Mouse (Mus musculus) heart, embryonic 14.5 days (tissue): ENCODE measurements at regions not wholly inside any gene's neighbourhood (a gene's known extent, or its start where the extent isn't known, plus 50 kb on each side); places are given as distances from the start of the nearest gene placed in this dataset.
A peak's percentile ranks its signal among the peaks of the same experiment; 100 is the strongest.

ENCODE experiments used
- ATAC-seq: fragments of 200-750 bp; cut with Nextera tagmentation; 2 replicates; pipeline ENCODE4 v1.8.0; 2017; ENCODE audit warnings: low read depth, moderate TSS enrichment; ENCODE audit not compliant: insufficient number of reproducible peaks, insufficient read depth, low FRiP score
- H3K27ac ChIP-seq, 2 experiments: fragments of 200-500 bp in 1 of 2; fragments of 300-500 bp in 1 of 2; sonication (generic) in 1 of 2; replicated peaks in 1 of 2; 2 replicates each; pipeline ENCODE4 v1.5.1; 2012 to 2014; ENCODE audit warnings: low read depth in 2 of 2, low read length in 2 of 2, control low read depth in 1 of 2, mild to moderate bottlenecking in 1 of 2, mixed read lengths in 1 of 2; ENCODE audit not compliant: control insufficient read depth in 1 of 2, insufficient read depth in 1 of 2
- H3K27me3 ChIP-seq: fragments of 300-500 bp; sonication (generic); 2 replicates; pipeline ENCODE4 v1.6.1; 2014; ENCODE audit warnings: mild to moderate bottlenecking, low read length, control low read depth; ENCODE audit not compliant: control insufficient read depth, insufficient read depth
- H3K36me3 ChIP-seq: fragments of 300-500 bp; sonication (generic); 2 replicates; pipeline ENCODE4 v1.6.1; 2014; ENCODE audit warnings: mild to moderate bottlenecking, control low read depth, low read length, mixed read lengths; ENCODE audit not compliant: control insufficient read depth, insufficient read depth
- H3K4me1 ChIP-seq, 2 experiments: fragments of 200-500 bp in 1 of 2; fragments of 300-500 bp in 1 of 2; sonication (generic) in 1 of 2; 2 replicates each; pipeline ENCODE4 v1.6.1; 2012 to 2014; ENCODE audit warnings: low read length in 2 of 2, control low read depth in 1 of 2, mixed read lengths in 1 of 2; ENCODE audit not compliant: control insufficient read depth in 2 of 2, insufficient read depth in 2 of 2
- H3K4me2 ChIP-seq: fragments of 300-500 bp; sonication (generic); 2 replicates; pipeline ENCODE4 v1.6.1; 2014; ENCODE audit warnings: mild to moderate bottlenecking, low read length
- H3K4me3 ChIP-seq, 2 experiments: fragments of 200-500 bp in 1 of 2; fragments of 300-500 bp in 1 of 2; sonication (generic) in 1 of 2; 2 replicates each; pipeline ENCODE4 v1.5.1; 2012 to 2014; ENCODE audit warnings: low read length in 2 of 2, mild to moderate bottlenecking in 2 of 2, control low read depth in 1 of 2, low read depth in 1 of 2, moderate library complexity in 1 of 2; ENCODE audit not compliant: control insufficient read depth in 1 of 2, insufficient read depth in 1 of 2
- H3K9ac ChIP-seq: fragments of 300-500 bp; sonication (generic); 2 replicates; pipeline ENCODE4 v1.6.1; 2014; ENCODE audit warnings: mild to moderate bottlenecking, low read length
- H3K9me3 ChIP-seq: fragments of 300-500 bp; sonication (generic); 2 replicates; pipeline ENCODE4 v1.6.1; 2016; ENCODE audit warnings: low read length, control low read depth; ENCODE audit not compliant: control insufficient read depth
- WGBS: fragments of 180-500 bp; shearing (Covaris S2); extraction: QIAGEN DNeasy Blood & Tissue Kit; methylation state at CpG from one replicate; pipeline ENCODE4 v1.1.7; 2014; 5-methylcytosine and 5-hydroxymethylcytosine counted together

- no peak overlapping the region for H3K27ac ChIP-seq
- 73% methylated on average over 3 of the region's 3 CpGs for WGBS
- no peak overlapping the region for H3K4me2 ChIP-seq
- no peak for ATAC-seq
- H3K9me3 ChIP-seq, result no peaks in the 10 kb centered on the region
- no peaks in the 10 kb centered on the region for H3K36me3 ChIP-seq
- no peak overlapping the region for H3K9ac ChIP-seq
- H3K4me1 ChIP-seq, result no peaks in the 10 kb centered on the region
- H3K4me3 ChIP-seq, result no peak overlapping the region
- H3K27me3 ChIP-seq, result no peaks in the 10 kb centered on the region
These were observed 486.6 kb upstream of the Tbc1d2b start for GRCm38 (mm10) chr9:90757175-90757574.

GRCm38 (mm10) chr9:90774296-90774695, 503.7 kb upstream of the Tbc1d2b start:
- no peaks in the 10 kb centered on the region for H3K4me1 ChIP-seq
- H3K4me3 ChIP-seq, result no peak overlapping the region
- no peak overlapping the region for H3K4me2 ChIP-seq
- no peak for ATAC-seq
- no peak overlapping the region for H3K27ac ChIP-seq
- H3K36me3 ChIP-seq, result no peaks in the 10 kb centered on the region
- H3K27me3 ChIP-seq, result no peaks in the 10 kb centered on the region
- no peaks in the 10 kb centered on the region for H3K9me3 ChIP-seq
- no peak overlapping the region for H3K9ac ChIP-seq
- 39% methylated on average over 1 of the region's 1 CpGs for WGBS

GRCm38 (mm10) chr9:90789545-90789944, 518.9 kb upstream of the Tbc1d2b start:
- no peak for ATAC-seq
- H3K27ac ChIP-seq, result no peak overlapping the region
- no peak overlapping the region for H3K9ac ChIP-seq
- no peaks in the 10 kb centered on the region for H3K36me3 ChIP-seq
- no peak overlapping the region for H3K4me3 ChIP-seq
- no peaks in the 10 kb centered on the region for H3K4me1 ChIP-seq
- H3K27me3 ChIP-seq, result no peaks in the 10 kb centered on the region
- no peak overlapping the region for H3K4me2 ChIP-seq
- no peaks in the 10 kb centered on the region for H3K9me3 ChIP-seq

GRCm38 (mm10) chr9:90791871-90792270, 521.3 kb upstream of the Tbc1d2b start:
- Histone ChIP-seq H3K9me3 (no peaks in the 10 kb centered on the region), H3K36me3 (no peaks in the 10 kb centered on the region), H3K4me3 (no peak overlapping the region), H3K27ac (no peak overlapping the region), H3K4me1 (no peaks in the 10 kb centered on the region), H3K4me2 (no peak overlapping the region), H3K9ac (no peak overlapping the region), H3K27me3 (no peaks in the 10 kb centered on the region)
- no peak for ATAC-seq
- 68% methylated on average over 2 of the region's 2 CpGs for WGBS

GRCm38 (mm10) chr9:90816844-90817243, 545.4 kb upstream of the Zic4 start:
- ATAC-seq, result no peak
- Histone ChIP-seq H3K27ac (no peak overlapping the region), H3K27me3 (no peaks in the 10 kb centered on the region), H3K9me3 (no peaks in the 10 kb centered on the region), H3K4me3 (no peak overlapping the region), H3K4me2 (no peak overlapping the region), H3K9ac (no peak overlapping the region), H3K36me3 (no peaks in the 10 kb centered on the region), H3K4me1 (no peaks in the 10 kb centered on the region)
- WGBS, result 51% methylated on average over 4 of the region's 4 CpGs

GRCm38 (mm10) chr9:90823574-90824280, 538.5 kb upstream of the Zic4 start:
- Histone ChIP-seq H3K27ac (no peak overlapping the region), H3K36me3 (no peaks in the 10 kb centered on the region), H3K4me3 (no peak overlapping the region), H3K9ac (no peak overlapping the region), H3K9me3 (no peaks in the 10 kb centered on the region), H3K27me3 (no peaks in the 10 kb centered on the region), H3K4me2 (peak overlapping the region; percentile 23; the same call in 1 of the 2 replicates), H3K4me1 (no peaks in the 10 kb centered on the region)
- 76% methylated on average over 4 of the region's 4 CpGs for WGBS
- no peak for ATAC-seq

- H3K4me3 ChIP-seq, result no peak overlapping the region
- H3K36me3 ChIP-seq, result no peaks in the 10 kb centered on the region
- no peaks in the 10 kb centered on the region for H3K4me1 ChIP-seq
- H3K4me2 ChIP-seq, result no peak overlapping the region
- no peak overlapping the region for H3K9ac ChIP-seq
- no peaks in the 10 kb centered on the region for H3K9me3 ChIP-seq
- H3K27me3 ChIP-seq, result no peaks in the 10 kb centered on the region
- no peak for ATAC-seq
- 80% methylated on average over 3 of the region's 3 CpGs for WGBS
- H3K27ac ChIP-seq, result no peak overlapping the region
These were observed 534.7 kb upstream of the Zic4 start for GRCm38 (mm10) chr9:90827474-90827873.

- H3K36me3 ChIP-seq, result no peaks in the 10 kb centered on the region
- 55% methylated on average over 5 of the region's 5 CpGs for WGBS
- no peaks in the 10 kb centered on the region for H3K27me3 ChIP-seq
- H3K9ac ChIP-seq, result no peak overlapping the region
- H3K4me2 ChIP-seq, result no peak overlapping the region
- no peaks in the 10 kb centered on the region for H3K4me1 ChIP-seq
- H3K4me3 ChIP-seq, result no peak overlapping the region
- H3K27ac ChIP-seq, result no peak overlapping the region
- H3K9me3 ChIP-seq, result no peaks in the 10 kb centered on the region
- no peak for ATAC-seq
These were observed 533.5 kb upstream of the Zic4 start for GRCm38 (mm10) chr9:90828701-90829100.
